Mouse (Mus musculus): ENCODE measurements around the gene Rhox3h.
"Not testable (repeated sequence)": the region's sequence is repeated elsewhere in the genome, so short reads cannot be mapped to it uniquely, and the experiment has no call there.

Rhox3h gene

DNA sequence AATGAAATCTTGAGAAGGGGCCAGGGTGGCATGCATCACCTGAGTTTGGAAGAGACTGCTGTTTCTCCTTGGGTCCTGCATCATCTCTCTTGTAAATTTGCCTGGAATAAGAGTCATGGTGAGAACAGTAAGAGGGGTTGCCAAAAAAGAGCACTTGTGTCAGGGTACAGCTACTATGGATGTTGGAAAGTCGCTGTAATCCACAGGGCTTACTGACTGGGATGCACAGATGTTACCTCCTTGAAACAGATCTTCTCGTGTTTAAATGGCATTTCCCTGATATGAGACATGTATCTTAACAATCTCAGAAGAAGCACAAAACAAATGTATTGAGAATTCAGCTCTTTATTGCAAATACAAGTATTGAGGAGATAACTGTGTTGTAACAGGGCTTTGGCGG, at the start of gene Rhox3h:
TSS of gene Rhox3h (minus strand) at position 101 of the 400 bp plus-strand sequence.
- not testable (repeated sequence) for DNase-seq (ENCODE audit: low spot score)

DNA sequence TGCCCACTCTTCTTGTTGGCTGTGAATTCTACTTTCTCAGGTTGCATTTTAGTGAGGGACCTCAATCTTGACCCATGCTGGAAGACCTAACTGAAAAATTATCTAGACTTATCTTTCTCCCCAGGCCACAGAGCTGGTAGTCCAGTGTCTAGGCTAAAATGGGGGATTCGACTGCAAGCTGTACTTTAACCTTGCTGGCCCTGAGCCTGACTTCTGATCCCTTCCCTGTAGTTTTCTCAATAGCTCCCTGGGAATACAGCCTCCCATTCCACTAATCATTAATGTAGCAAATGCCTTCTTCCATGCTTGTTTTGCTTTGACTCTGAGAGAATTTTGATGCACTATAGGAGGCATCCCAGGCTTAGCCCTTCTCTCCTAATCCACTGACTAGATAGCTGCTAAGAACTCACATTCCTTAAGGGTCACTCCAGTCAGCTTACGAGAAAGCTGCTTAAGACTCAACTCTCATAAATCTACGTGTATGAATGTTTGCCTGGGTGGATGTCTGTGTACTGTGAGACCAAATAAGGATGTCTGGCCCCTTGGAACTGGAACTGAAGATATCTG, 33.3 kb upstream of the Rhox3h start:
- no peak for DNase-seq (ENCODE audit: low spot score)

GRCm38 (mm10) chrX:37692261-37692660, 23.7 kb upstream of the Rhox3h start:
- DNase-seq (ENCODE audit: low spot score): no peak

DNA sequence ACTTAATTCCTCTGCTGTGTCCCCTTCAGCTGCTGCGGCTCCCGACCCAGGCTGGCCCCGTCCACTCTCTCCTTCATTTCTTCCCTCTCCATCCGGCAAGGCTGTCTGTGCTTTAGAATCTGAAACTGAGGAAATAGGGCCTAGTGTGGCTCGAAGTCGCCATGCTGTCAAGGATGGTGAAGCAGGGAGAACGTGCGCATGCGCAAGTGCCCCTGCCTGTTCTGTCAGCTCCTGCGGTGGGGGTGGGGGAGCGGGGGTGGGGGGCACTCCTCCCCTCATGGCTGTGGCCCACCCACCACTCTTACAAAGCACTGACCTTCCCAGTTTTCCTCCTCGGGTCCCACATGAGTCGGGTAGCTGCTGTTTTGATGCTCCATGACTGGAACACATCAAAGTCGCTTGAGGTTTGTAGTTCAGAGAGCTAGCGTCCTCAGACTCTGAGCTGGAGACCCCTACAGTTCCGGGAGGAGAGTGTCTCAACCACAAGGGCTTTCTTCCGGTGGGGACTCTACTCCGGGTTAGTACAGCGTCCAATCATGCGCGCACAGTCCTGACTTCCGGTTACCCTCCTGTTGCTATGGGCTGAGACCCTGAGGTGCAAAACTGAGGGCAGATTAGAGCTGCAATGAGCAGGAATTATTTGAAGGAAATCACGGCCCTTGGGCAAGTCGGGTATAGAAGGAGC, 14.6 kb upstream of the Rhox3h start:
- DNase-seq (ENCODE audit: low spot score): no peak

- DNase-seq (ENCODE audit: low spot score): not testable (repeated sequence)
Observed at GRCm38 (mm10) chrX:37673177-37673576, 4.6 kb upstream of the Rhox3h start, which contains the start of gene Rhox2h. Gene Rhox2h, minus strand, starts transcription at chrX:37673277.

DNA sequence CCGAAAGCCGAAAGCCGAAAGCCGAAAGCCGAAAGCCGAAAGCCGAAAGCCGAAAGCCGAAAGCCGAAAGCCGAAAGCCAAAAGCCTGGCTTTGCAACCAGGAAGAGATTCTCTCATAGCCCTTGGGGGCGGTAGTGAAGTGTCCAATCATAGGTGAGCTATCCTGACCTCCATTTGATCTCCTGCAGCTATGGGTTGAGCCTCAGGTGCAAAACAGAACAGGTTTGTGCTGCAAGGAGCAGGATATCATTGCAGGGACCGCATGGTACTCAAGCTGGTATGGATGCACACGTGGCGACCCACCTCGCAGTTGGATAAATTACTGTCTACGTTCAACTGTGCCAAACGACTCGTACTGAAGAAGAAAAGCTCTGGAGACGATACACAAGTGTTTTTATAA, 17.3 kb downstream of the Rhox3h start, which contains the start of gene Rhox4g:
TSS of gene Rhox4g (minus strand) at position 101 of the 400 bp plus-strand sequence.
- DNase-seq (ENCODE audit: low spot score): not testable (repeated sequence)

DNA sequence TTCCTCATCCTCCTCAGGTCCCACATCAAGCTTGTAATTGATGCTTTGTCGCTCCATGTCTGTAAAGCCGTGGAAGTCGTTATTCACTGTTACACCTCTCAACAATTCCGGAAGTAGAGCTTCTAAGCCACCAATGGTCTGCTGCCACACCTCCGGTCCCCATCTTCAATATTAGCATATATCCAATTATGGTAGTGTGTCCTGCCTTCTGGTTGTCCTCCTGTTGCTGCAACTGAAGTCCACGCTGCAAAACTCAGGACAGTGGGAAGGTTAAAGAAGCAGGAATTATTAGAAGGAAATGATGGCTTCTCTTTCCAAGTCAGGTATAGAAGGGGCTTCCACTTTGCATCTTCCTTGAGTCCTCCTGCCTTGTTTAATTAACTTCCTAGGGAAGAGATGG, 25.2 kb downstream of the Rhox3h start, which contains the start of gene Rhox2g:
TSS of gene Rhox2g (minus strand) at position 101 of the 400 bp plus-strand sequence.
- not testable (repeated sequence) for DNase-seq (ENCODE audit: low spot score)

- not testable (repeated sequence) for DNase-seq (ENCODE audit: low spot score)
Observed at GRCm38 (mm10) chrX:37628512-37628911, 40.1 kb downstream of the Rhox3h start, which contains the start of gene Rhox3g. Gene Rhox3g, minus strand, starts transcription at chrX:37628612.

Data from T-cell, adult 2 months (primary cell).